Mouse (Mus musculus) gonadal fat pad, adult 2 months (tissue): ENCODE measurements around the gene Fiz1. TPM values are rescaled to one million over a fixed set of nuclear protein-coding genes. Genes with fewer than 3 reads are reported as not detected.
"Not testable (repeated sequence)": the region's sequence is repeated elsewhere in the genome, so short reads cannot be mapped to it uniquely, and the experiment has no call there.

Source experiments
- DNase-seq: peaks from one replicate; pipeline ENCODE4 v3.0.0-alpha.2; 2012; ENCODE audit warnings: low read depth
- polyA plus RNA-seq: library from polyadenylated mRNA; depleted of rRNA; stranded (reverse); fragments of >200 nt; gene quantifications from 2 replicates; pipeline ENCODE4 v1.2.3, GENCODE M21; 2012

Fiz1 gene
- polyA plus RNA-seq, 1 experiment = 26.5 TPM

GRCm38 (mm10) chr7:5037467-5037866 lies 23.0 kb upstream of the Fiz1 start:
- no peak for DNase-seq

DNA sequence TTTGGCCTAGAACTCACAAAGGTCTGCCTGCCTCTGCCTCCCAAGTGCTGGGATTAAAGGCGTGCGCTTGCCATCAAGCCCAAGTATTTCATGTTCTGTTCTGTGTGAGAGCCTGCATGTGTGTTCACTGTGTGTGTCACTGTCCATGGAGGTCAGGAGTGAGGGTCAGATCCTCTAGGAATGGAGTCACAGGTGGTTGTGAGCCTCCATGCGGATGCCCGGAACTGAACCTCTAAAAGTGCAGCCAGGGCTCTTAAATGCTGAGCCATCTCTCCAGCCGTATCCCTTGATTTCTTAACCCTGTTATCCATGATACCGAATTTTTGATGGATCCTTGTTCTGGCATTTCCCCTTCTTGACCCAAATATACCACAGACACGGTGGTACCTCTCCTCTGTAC lies 22.5 kb upstream of the Fiz1 start:
- DNase-seq = no peak

GRCm38 (mm10) chr7:5036136-5036535 lies 21.6 kb upstream of the Fiz1 start:
- DNase-seq = no peak

GRCm38 (mm10) chr7:5035628-5036027 lies 21.1 kb upstream of the Fiz1 start:
- no peak for DNase-seq

DNA sequence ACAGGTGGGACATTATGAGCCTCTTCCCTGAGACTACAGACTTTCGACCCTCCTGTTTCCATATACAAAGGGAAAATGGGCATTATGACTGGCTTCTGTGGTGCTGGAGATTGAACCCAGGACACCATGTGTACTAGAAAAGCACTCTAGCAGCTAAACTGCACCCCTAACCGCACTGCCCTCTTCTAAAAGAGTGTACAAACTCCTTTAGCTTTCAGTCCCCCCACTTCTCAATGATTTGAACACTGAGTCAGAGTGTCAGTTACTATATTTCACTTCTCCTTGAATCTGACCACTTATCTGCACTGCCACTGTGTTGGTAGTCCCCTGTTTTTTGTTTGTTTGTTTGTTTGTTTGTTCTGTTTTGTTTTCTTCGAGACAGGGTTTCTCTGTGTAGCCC lies 19.3 kb upstream of the Fiz1 start, which contains the start of gene 4632433K11Rik:
4632433K11Rik (plus strand) TSS at position 301 of the 400 bp plus-strand sequence.
- DNase-seq = no peak

DNA sequence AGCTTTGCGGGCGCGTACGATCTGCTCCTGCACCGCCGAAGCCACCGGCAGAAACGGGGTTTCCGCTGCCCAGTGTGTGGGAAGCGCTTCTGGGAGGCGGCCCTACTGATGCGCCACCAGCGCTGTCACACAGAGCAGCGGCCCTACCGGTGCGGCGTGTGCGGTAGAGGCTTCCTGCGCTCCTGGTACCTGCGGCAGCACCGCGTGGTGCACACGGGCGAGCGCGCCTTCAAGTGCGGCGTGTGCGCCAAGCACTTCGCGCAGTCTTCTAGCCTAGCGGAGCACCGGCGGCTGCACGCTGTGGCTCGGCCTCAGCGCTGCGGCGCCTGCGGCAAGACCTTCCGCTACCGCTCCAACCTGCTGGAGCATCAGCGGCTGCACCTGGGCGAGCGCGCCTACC lies 17.0 kb upstream of the Fiz1 start:
- no peak for DNase-seq

- no peak for DNase-seq
Observed at GRCm38 (mm10) chr7:5030554-5031275, 16.2 kb upstream of the Fiz1 start.

- no peak for DNase-seq
Observed at GRCm38 (mm10) chr7:5029946-5030345, 15.4 kb upstream of the Fiz1 start.

- DNase-seq = no peak
Observed at GRCm38 (mm10) chr7:5029543-5029942, 15.0 kb upstream of the Fiz1 start.

- DNase-seq = no peak
Observed at GRCm38 (mm10) chr7:5021197-5021596, 6.7 kb upstream of the Fiz1 start.

DNA sequence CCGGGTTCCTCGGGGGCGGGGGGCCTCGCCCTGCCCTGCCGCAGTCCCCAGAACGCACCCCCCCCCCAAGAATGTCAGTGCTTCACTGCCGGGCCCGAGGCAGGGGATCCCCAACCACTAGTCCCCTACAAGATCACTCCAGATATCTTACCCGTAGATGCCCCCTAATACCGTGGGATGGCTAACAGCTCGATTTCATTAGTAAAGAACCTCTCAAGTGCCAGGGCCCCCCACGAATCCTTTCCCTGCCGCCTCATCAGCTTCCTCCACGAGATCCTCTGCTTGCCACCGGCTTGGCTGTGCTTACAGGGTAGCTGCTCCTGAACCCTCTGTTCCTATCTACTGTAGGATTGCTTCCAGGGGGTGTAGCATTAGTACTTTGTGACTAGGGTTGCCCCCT lies 6.2 kb upstream of the Fiz1 start:
- no peak for DNase-seq

DNA sequence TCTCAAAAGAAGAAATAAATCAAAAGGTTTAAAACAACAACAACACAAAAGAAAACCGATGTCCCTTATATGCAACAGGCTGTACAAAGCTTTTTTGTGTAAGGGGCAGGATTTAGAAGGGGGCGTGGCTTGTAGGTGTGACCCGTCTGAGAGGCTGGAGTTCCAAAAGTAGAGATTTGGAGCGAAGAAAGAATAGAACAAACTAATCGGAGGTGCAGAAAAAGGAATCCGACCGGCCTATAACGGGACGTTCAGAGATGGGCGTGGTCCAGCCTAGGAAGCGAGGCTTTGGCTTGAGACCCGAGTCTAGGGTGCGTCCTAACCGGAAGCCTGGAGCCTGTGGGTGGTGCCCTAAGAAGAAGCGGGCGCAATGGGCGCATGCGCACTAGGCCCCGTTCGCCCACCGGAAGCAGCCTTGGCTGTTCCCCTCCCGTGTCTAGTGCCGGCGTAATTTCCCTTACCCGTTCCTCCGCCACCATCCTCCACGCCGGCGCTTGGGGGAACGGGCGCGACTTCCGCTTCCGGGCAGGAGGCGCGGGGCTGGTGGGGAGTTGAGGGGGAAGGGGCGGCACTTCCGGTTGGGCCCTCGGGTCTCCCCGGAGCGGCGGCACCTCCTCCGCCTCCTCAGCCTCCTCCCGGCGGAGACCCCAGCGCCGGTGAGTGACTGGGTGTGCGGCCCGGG lies 5.6 kb upstream of the Fiz1 start, which contains the start of the genes Zfp865 and Ccdc106:
Zfp865 (plus strand) TSS at position 377 of the 682 bp plus-strand sequence.
Ccdc106 (plus strand) TSS at position 554 of the 682 bp plus-strand sequence.
- no peak for DNase-seq

DNA sequence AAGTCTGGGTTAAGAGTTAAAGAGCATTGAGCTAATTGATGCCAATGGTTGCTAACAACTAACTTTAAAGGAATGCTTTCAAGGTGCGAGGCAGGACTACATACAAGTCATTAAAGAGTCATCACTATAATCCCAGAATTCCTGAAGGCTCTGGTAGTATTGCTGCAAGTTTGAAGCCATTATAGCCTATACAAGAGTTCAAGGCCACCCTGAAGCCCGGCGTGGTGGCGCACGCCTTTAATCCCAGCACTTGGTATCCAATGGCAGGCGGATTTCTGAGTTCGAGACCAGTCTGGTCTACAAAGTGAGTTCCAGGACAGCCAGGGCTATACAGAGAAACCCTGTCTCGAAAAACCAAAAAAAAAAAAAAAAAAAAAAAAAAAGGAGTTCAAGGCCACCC lies 5.1 kb upstream of the Fiz1 start:
- DNase-seq = not testable (repeated sequence)

DNA sequence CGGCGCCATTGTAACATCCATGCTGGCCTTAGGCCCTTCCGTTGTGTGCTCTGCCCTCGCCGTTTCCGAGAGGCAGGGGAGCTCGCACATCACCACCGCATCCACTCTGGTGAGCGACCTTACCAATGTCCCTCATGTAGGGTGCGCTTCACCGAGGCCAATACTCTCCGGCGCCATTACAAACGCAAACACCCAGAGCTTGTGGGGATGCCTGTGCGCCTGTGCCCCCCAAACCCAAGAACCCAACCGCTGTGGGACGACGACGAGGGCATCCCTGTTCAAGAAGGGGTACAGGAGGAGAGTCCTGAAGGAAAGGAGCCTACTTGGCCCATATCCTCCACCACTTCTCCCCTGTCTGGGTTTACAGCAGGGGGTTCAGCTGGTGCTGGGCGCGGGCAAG lies 3.4 kb upstream of the Fiz1 start:
- DNase-seq = no peak

GRCm38 (mm10) chr7:5017352-5017751 lies 2.9 kb upstream of the Fiz1 start:
- no peak for DNase-seq

DNA sequence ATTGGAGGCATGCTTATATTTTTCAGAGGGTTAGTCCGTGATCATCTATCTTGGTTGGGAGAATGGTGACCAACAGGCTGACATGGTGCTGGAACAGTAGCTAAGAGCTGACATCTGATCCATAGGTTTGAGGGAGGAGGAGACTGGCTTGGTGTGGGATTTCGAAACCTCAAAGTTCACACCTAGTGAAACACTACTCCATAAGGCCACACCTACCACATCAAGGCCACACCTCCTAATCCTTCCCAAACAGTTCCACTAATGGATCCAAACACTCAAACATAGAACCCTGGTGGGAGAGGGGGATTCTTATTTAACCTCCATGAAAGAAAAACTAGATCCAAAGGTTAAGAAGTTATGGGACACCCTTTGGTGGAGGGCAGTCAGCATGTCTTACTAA lies 2.4 kb upstream of the Fiz1 start:
- no peak for DNase-seq

DNA sequence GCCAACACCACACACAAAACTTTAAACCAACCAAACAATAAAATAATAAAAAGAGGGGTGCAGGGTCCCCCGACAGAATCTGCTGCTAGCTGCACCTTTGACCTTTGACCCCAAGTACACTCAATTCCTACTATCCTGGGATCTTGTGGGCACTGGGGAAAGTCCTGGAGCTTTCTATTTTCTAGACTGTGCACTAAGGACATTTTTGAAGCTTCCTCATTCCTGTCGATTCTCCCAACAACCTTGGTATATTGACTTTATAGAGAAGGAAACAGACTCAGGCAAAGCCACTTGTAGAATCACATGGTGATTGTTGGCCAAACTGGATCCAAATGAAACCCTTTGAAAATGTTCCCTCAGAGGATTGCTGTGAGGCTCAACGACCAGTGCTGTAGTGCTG lies 1.6 kb upstream of the Fiz1 start:
- no peak for DNase-seq

DNA sequence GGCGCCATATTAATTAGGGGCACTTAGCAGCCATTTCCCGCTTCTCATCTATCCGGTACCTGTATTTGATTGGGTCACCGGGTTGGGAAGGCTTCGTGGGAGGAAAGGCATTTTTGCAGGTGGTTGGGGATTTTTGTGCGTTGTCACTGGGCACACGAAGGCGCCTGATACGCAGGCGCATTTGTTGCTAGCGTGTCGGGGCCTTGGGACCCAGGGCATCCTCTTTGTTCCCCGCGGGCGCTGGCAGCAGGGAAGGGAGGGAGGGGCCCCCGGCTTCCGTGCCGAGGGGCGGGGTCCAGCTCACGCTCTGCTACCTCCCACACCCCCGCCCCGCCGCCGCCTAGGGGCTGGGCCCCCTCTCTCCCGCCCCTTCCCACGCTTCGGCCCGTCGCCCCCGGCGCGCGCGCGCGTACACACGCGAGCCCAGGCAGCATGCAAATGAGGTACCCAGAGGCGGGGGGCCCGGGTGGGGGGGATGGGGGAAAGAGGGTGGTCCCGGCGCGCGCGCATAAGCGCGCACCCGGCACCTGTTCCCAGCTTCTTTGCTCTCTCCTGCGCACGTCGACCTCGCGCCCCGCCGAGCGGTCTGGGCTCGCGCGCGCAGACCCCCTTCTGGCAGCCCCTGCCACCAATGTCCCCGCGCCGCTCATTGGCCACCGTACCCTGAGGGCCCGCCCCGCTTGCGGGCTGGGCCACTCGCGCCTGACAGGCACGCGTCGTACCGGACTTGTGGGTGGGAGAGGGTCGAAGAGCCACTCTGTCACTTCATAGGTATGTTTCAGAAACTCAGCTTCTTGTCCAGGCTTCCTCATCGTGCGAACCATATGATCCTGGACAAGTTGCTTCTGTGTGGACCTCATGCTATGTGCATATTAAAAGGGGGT lies 863 bp upstream of the Fiz1 start, which contains the start of gene Gm44973:
Gm44973 (plus strand) TSS at position 379 of the 884 bp plus-strand sequence.
- no peak for DNase-seq

DNA sequence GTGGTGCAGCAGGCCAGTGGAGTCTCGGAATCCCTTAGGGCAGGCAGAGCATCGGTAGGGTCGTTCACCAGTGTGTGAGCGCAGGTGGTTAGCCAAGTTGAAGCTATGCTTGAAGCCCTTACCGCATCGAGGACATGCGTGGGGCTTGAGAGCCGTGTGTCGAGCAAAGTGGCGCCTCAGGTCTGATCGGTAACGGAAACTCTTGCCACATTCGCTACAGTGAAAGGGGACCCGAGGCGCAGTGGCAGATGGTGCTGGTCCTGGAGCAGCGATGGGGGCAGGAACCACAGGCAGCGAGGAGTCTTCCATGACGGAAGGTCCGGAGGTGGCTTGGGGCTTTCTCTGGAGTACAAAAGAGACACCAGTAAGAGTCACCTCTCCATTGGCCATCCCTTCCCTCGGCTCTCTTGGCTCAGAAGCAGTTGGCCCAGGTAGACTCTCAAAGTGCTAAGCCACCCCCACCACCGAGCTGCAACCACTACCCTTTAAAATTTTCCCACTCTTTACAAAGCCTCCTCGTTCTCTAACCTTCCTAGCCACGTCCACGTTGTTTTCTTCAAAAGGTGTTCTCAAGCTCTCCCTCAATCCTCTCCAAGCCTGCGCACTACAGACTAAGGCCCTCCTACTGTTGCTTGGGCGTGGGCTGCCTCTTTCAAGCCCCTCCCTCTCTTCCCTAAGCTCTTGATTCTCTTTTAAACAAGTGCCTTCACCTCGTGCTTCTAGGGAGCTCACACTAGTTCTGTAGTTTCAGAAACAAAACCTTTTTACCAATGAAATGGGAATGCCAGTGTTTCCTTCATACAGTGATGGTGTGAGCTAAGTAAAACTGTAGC lies 1.6 kb downstream of the Fiz1 start:
- no peak for DNase-seq

DNA sequence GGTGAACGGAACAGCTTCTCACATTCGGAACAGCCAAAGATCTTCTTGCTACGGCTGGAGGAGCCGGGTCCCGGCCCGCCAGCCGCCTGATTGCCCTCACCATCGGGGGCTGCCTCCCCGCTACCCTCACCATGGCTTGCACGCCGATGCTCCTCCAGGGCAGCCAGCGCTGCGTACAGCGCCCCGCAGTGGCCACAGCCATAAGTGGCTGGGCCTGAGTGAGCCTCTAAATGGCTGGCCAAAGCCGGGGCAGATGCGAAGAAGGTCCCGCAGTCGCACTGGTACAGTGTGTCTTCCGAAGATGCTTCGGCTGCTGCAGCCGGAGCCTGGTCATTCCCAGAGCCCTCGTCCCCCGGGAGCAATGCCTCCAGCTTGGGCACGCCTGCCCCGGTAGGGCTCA lies 6.3 kb downstream of the Fiz1 start:
- DNase-seq = no peak

GRCm38 (mm10) chr7:5002876-5003275 lies 11.6 kb downstream of the Fiz1 start:
- not testable (repeated sequence) for DNase-seq
